Mouse (Mus musculus) lung, embryonic 14.5 days (tissue): Measurements from ENCODE around the gene Shq1. TPM values are rescaled to one million over a fixed set of nuclear protein-coding genes. Genes with fewer than 3 reads are reported as not detected.

Experiments
- ATAC-seq: fragments of 200-750 bp; cut with Nextera tagmentation; 2 replicates; pipeline ENCODE4 v1.8.0; 2017; ENCODE audit warnings: mild to moderate bottlenecking, moderate TSS enrichment, moderate library complexity; ENCODE audit not compliant: insufficient read depth
- DNase-seq: peaks from one replicate; pipeline ENCODE4 v3.0.0-alpha.2; 2015
- H3K27ac ChIP-seq: fragments of 300-500 bp; sonication (generic); 2 replicates; pipeline ENCODE4 v1.5.1; 2014; ENCODE audit warnings: low read depth, mild to moderate bottlenecking, moderate library complexity
- H3K27me3 ChIP-seq: fragments of 300-500 bp; sonication (generic); 2 replicates; pipeline ENCODE4 v1.6.1; 2014; ENCODE audit warnings: low read length, control low read depth; ENCODE audit not compliant: insufficient read depth
- H3K36me3 ChIP-seq: fragments of 300-500 bp; sonication (generic); 2 replicates; pipeline ENCODE4 v1.6.1; 2014; ENCODE audit warnings: control low read depth; ENCODE audit not compliant: insufficient read depth
- H3K4me1 ChIP-seq: fragments of 300-500 bp; sonication (generic); 2 replicates; pipeline ENCODE4 v1.6.1; 2014; ENCODE audit warnings: antibody characterized with exemption, control low read depth; ENCODE audit not compliant: insufficient read depth
- H3K4me2 ChIP-seq: fragments of 300-500 bp; sonication (generic); 2 replicates; pipeline ENCODE4 v1.6.1; 2014; ENCODE audit warnings: mild to moderate bottlenecking
- H3K4me3 ChIP-seq: fragments of 300-500 bp; sonication (generic); 2 replicates; pipeline ENCODE4 v1.5.1; 2014; ENCODE audit warnings: low read depth, low read length
- H3K9ac ChIP-seq: fragments of 300-500 bp; sonication (generic); 2 replicates; pipeline ENCODE4 v1.6.1; 2014
- H3K9me3 ChIP-seq: fragments of 300-500 bp; sonication (generic); 2 replicates; pipeline ENCODE4 v1.6.1; 2016; ENCODE audit warnings: low read depth, low read length, control low read depth
- CTCF ChIP-seq: IDR thresholded peaks from 2 replicates; pipeline ENCODE4 v1.5.1; 2016; ENCODE audit warnings: antibody characterized with exemption, low read depth
- WGBS: fragments of 180-500 bp; shearing (Covaris S2); extraction: QIAGEN DNeasy Blood & Tissue Kit; methylation state at CpG from one replicate; pipeline ENCODE4 v1.1.7; 2014; 5-methylcytosine and 5-hydroxymethylcytosine counted together
- polyA plus RNA-seq: library from polyadenylated mRNA; unstranded; fragments of >200 nt; fragmentation: Nextera tagmentation; extraction: Ambion mirVana; gene quantifications from 2 replicates; pipeline ENCODE4 v1.2.1, GENCODE M21; 2014

Gene Shq1
- polyA plus RNA-seq, 1 experiment from 2014 or later: 17.7 TPM

- no peaks in the 10 kb centered on the region for H3K36me3 ChIP-seq
- peak; percentile 85 for ATAC-seq
- H3K9ac ChIP-seq: peak overlapping the region; percentile 55
- TF ChIP-seq CTCF: peak; percentile 72
- peak overlapping the region; percentile 46 for H3K4me3 ChIP-seq
- H3K27me3 ChIP-seq: peaks cover 27% of the 10 kb centered on the region
- peak; percentile 84 for DNase-seq
- peak overlapping the region; percentile 99 for H3K4me2 ChIP-seq
- H3K4me1 ChIP-seq: peaks cover 3% of the 10 kb centered on the region; the same call in 1 of the 2 replicates
- H3K27ac ChIP-seq: no peak overlapping the region
- 6% methylated on average over 38 of the region's 38 CpGs for WGBS
- H3K9me3 ChIP-seq: no peaks in the 10 kb centered on the region
Measured at GRCm38 (mm10) chr6:100563552-100564341, 107.2 kb downstream of the Shq1 start.

- Histone ChIP-seq H3K4me2 (peak overlapping the region; percentile 99), H3K4me1 (peaks cover 3% of the 10 kb centered on the region; the same call in 1 of the 2 replicates), H3K4me3 (peak overlapping the region; percentile 46), H3K27ac (no peak overlapping the region), H3K9me3 (no peaks in the 10 kb centered on the region), H3K27me3 (peaks cover 27% of the 10 kb centered on the region), H3K36me3 (no peaks in the 10 kb centered on the region), H3K9ac (peak overlapping the region; percentile 55)
- peak; percentile 69 for DNase-seq
- ATAC-seq: peak; percentile 68
- TF ChIP-seq CTCF: no peak
- WGBS: under 1% methylated on average over 51 of the region's 51 CpGs
Measured at GRCm38 (mm10) chr6:100562719-100563551, 108.0 kb downstream of the Shq1 start.

- H3K27ac ChIP-seq: no peak overlapping the region
- no peak overlapping the region for H3K4me3 ChIP-seq
- no peaks in the 10 kb centered on the region for H3K36me3 ChIP-seq
- no peak overlapping the region for H3K9ac ChIP-seq
- no peak for DNase-seq
- H3K27me3 ChIP-seq: peaks cover 16% of the 10 kb centered on the region
- H3K4me1 ChIP-seq: no peaks in the 10 kb centered on the region
- H3K9me3 ChIP-seq: no peaks in the 10 kb centered on the region
- no peak for TF ChIP-seq CTCF
- no peak for ATAC-seq
- H3K4me2 ChIP-seq: no peak overlapping the region
- 64% methylated on average over 8 of the region's 8 CpGs for WGBS
Measured at GRCm38 (mm10) chr6:100558057-100558456, 112.9 kb downstream of the Shq1 start.

GRCm38 (mm10) chr6:100542154-100542997 is 128.6 kb downstream of the Shq1 start:
- Histone ChIP-seq H3K4me3 (no peak overlapping the region), H3K9me3 (no peaks in the 10 kb centered on the region), H3K36me3 (no peaks in the 10 kb centered on the region), H3K27me3 (no peaks in the 10 kb centered on the region), H3K4me2 (no peak overlapping the region), H3K4me1 (no peaks in the 10 kb centered on the region), H3K27ac (no peak overlapping the region), H3K9ac (no peak overlapping the region)
- DNase-seq (no peak), ATAC-seq (no peak)
- TF ChIP-seq CTCF: no peak
- WGBS: 73% methylated on average over 15 of the region's 15 CpGs

- H3K9me3 ChIP-seq: no peaks in the 10 kb centered on the region
- ATAC-seq: no peak
- 47% methylated on average over 4 of the region's 4 CpGs for WGBS
Measured at GRCm38 (mm10) chr6:100539698-100540097, 131.3 kb downstream of the Shq1 start.

GRCm38 (mm10) chr6:100538570-100538969 is 132.4 kb downstream of the Shq1 start:
- Histone ChIP-seq H3K27ac (no peak overlapping the region), H3K4me1 (no peaks in the 10 kb centered on the region), H3K4me3 (no peak overlapping the region), H3K9ac (no peak overlapping the region), H3K4me2 (no peak overlapping the region), H3K36me3 (no peaks in the 10 kb centered on the region), H3K27me3 (no peaks in the 10 kb centered on the region), H3K9me3 (no peaks in the 10 kb centered on the region)
- WGBS: 16% methylated on average over 7 of the region's 7 CpGs
- DNase-seq (no peak), ATAC-seq (no peak)
- no peak for TF ChIP-seq CTCF

More at GRCm38 (mm10) chr6:100539698-100540097, 131.3 kb downstream of the Shq1 start:
- Histone ChIP-seq H3K4me1 (no peaks in the 10 kb centered on the region), H3K4me3 (no peak overlapping the region), H3K9ac (no peak overlapping the region), H3K36me3 (no peaks in the 10 kb centered on the region), H3K27ac (no peak overlapping the region), H3K27me3 (no peaks in the 10 kb centered on the region), H3K4me2 (no peak overlapping the region)
- peak; percentile 66 for TF ChIP-seq CTCF
- DNase-seq: no peak
